Mouse (Mus musculus) left cerebral cortex, postnatal 4 days (tissue): ENCODE results near the gene Serpina3j. TPM values are rescaled to one million over a fixed set of nuclear protein-coding genes. Genes with fewer than 3 reads are reported as not detected.

Experiments
- total RNA-seq, 2 experiments: library from RNA; stranded (reverse); gene quantifications; 2 replicates each; pipeline ENCODE4 v1.2.3; 2021

Gene Serpina3j
- total RNA-seq, 2 experiments from 2014 or later = not detected

Other genes with a start within 250 kb of the Serpina3j start
- gene Serpina5, start 213.4 kb upstream of the Serpina3j start, total RNA-seq = not detected
- not detected for gene Serpina3a, start 201.8 kb upstream of the Serpina3j start, total RNA-seq
- gene Serpina3b, start 186.6 kb upstream of the Serpina3j start, total RNA-seq = not detected
- not detected for gene Serpina3c, start 160.7 kb upstream of the Serpina3j start, total RNA-seq
- gene Serpina3f, start 100.0 kb upstream of the Serpina3j start, total RNA-seq = not detected
- under 1 TPM in 1 of 2 experiments, not detected in 1; 0.50 TPM for gene Serpina3g, start 78.3 kb upstream of the Serpina3j start, total RNA-seq
- not detected for gene Serpina3i, start 51.4 kb upstream of the Serpina3j start, total RNA-seq
- not detected for gene Serpina3k, start 23.9 kb downstream of the Serpina3j start, total RNA-seq
- not detected for gene Serpina3m, start 23.9 kb downstream of the Serpina3j start, total RNA-seq
- gene Serpina3n, start 92.2 kb downstream of the Serpina3j start, total RNA-seq = 1 to 10 TPM; 1.7 to 2.5 TPM
- not detected for gene Gsc, start 158.8 kb downstream of the Serpina3j start, total RNA-seq